Mouse (Mus musculus) stomach, postnatal 0 days (tissue): Measurements from ENCODE around the gene Hnrnpa1.
A peak's percentile ranks its signal among the peaks of the same experiment; 100 is the strongest.

Experiments used
- CTCF ChIP-seq: IDR thresholded peaks from 2 replicates; pipeline ENCODE4 v1.5.1; 2016; ENCODE audit warnings: antibody characterized with exemption, low read depth, mild to moderate bottlenecking, moderate library complexity
- EP300 ChIP-seq: optimal IDR thresholded peaks from 2 replicates; pipeline ENCODE3; 2016; ENCODE audit warnings: antibody characterized with exemption

GRCm38 (mm10) chr15:103284647-103285046 is 44.4 kb downstream of the Hnrnpa1 start:
- TF ChIP-seq CTCF (peak; percentile 51), EP300 (no peak)
